8 mouse cellular contexts compared by ENCODE assay signal in genomic region chr14:55603271-55603632, GRCm38 (mm10). TPM values are rescaled to one million over a fixed set of nuclear protein-coding genes. Genes with fewer than 3 reads are reported as not detected.
DNase-seq lines count a peak whose midpoint lies in the region; ATAC-seq and TF ChIP-seq lines count a peak whose summit lies in the region.

Gene Irf9, plus strand, starts transcription at chr14:55603571.

- H3K4me3 ChIP-seq in kidney, embryonic 14.5 days (ENCODE audit: low read length): peak within 1 kb of the TSS; percentile 33
- H3K4me3 ChIP-seq in ES-E14 (ENCODE audit: insufficient read depth in 1 of 2, low read depth in 1 of 2, low read length in 2 of 2, poor library complexity in 1 of 2, severe bottlenecking in 1 of 2): peak within 1 kb of the TSS; percentile 56 to 59
- H3K4me3 ChIP-seq in erythroblast, embryonic 14.5 days (replicated peaks): peak within 1 kb of the TSS; percentile 73
- H3K4me3 ChIP-seq in limb, embryonic 10.5 days: peak within 1 kb of the TSS; percentile 40
- no peak within 1 kb of the TSS for H3K4me3 ChIP-seq in neural tube, embryonic 14.5 days (ENCODE audit: low read depth, low read length)

- peak within 1 kb of the TSS; percentile 41 for H3K4me2 ChIP-seq in kidney, embryonic 14.5 days (replicated peaks; ENCODE audit: low read depth, low read length)
- H3K4me2 ChIP-seq in neural tube, embryonic 14.5 days (ENCODE audit: low read depth, low read length): peak within 1 kb of the TSS; percentile 23

- peaks cover 65% of the 10 kb centered on the region for H3K36me3 ChIP-seq in kidney, embryonic 14.5 days (ENCODE audit: control insufficient read depth, insufficient read depth, low read length)
- peaks cover 49% of the 10 kb centered on the region for H3K36me3 ChIP-seq in ES-E14 (ENCODE audit: control insufficient read depth, insufficient read depth, low read length, poor library complexity, severe bottlenecking)
- peaks cover 92% of the 10 kb centered on the region for H3K36me3 ChIP-seq in erythroblast, embryonic 14.5 days (ENCODE audit: control insufficient read depth)
- peaks cover 85% of the 10 kb centered on the region for H3K36me3 ChIP-seq in limb, embryonic 10.5 days
- H3K36me3 ChIP-seq in neural tube, embryonic 14.5 days (ENCODE audit: control insufficient read depth, insufficient read depth, low read length): peaks cover 59% of the 10 kb centered on the region

- peak within 1 kb of the TSS; percentile 52; the same call in 1 of the 2 replicates for H3K9ac ChIP-seq in kidney, embryonic 14.5 days (ENCODE audit: low read depth, low read length)
- peak within 1 kb of the TSS; percentile 69; the same call in 1 of the 2 replicates for H3K9ac ChIP-seq in ES-E14 (ENCODE audit: insufficient read depth, low read depth, low read length, poor library complexity, severe bottlenecking)
- H3K9ac ChIP-seq in neural tube, embryonic 14.5 days (replicated peaks; ENCODE audit: low read depth, low read length): 0 out of 2 replicates have a peak within 1 kb of the TSS, but pooled peaks have one; percentile 48

- peaks cover 5% of the 10 kb centered on the region; the same call in 1 of the 2 replicates for H3K4me1 ChIP-seq in kidney, embryonic 14.5 days (ENCODE audit: control insufficient read depth, insufficient read depth, low read length)
- H3K4me1 ChIP-seq in ES-E14 (ENCODE audit: control insufficient read depth in 2 of 2, insufficient read depth in 2 of 2, low read length in 2 of 2, poor library complexity in 1 of 2): peaks cover 0 to 15% of the 10 kb centered on the region in 2 experiments; a peak in 2 of 4 replicates
- peaks cover 55% of the 10 kb centered on the region for H3K4me1 ChIP-seq in erythroblast, embryonic 14.5 days (ENCODE audit: control insufficient read depth)
- peaks cover 11% of the 10 kb centered on the region for H3K4me1 ChIP-seq in limb, embryonic 10.5 days
- no peaks in the 10 kb centered on the region for H3K4me1 ChIP-seq in neural tube, embryonic 14.5 days (ENCODE audit: control insufficient read depth, insufficient read depth, low read length)

- no peak for DNase-seq in kidney, postnatal 4 days
- DNase-seq in ES-E14 (ENCODE audit: low read depth, low spot score) (no peak), MN1 (ENCODE audit: low spot score) (no peak)
- DNase-seq in limb, embryonic 10.5 days (ENCODE audit: low spot score): no peak
- no peak for DNase-seq in spleen, postnatal 36 days (ENCODE audit: low spot score in 2 of 2)

- 74% methylated on average over 7 of the region's 7 CpGs for WGBS in kidney, embryonic 14.5 days
- 88% methylated on average over 7 of the region's 7 CpGs for WGBS in limb, embryonic 10.5 days
- WGBS in neural tube, embryonic 14.5 days: 88% methylated on average over 7 of the region's 7 CpGs

- H3K27me3 ChIP-seq in kidney, embryonic 14.5 days (ENCODE audit: control insufficient read depth, insufficient read depth, low read length): no peaks in the 10 kb centered on the region
- H3K27me3 ChIP-seq in erythroblast, embryonic 14.5 days (ENCODE audit: control insufficient read depth): no peaks in the 10 kb centered on the region
- no peaks in the 10 kb centered on the region for H3K27me3 ChIP-seq in limb, embryonic 10.5 days (ENCODE audit: low read depth, poor library complexity, severe bottlenecking)
- no peaks in the 10 kb centered on the region for H3K27me3 ChIP-seq in neural tube, embryonic 14.5 days (ENCODE audit: control insufficient read depth, insufficient read depth, low read length)

- ATAC-seq in kidney, embryonic 14.5 days (ENCODE audit: low FRiP score, low TSS enrichment): no peak
- no peak for ATAC-seq in neural tube, embryonic 14.5 days (ENCODE audit: low read depth)

- in situ Hi-C loops in ES-E14 (cut with MboI; ENCODE audit: low sequenced_read_pairs in 2 of 2, unreplicated experiment in 2 of 2): no loop called here

- no peaks in the 10 kb centered on the region for H3K9me3 ChIP-seq in kidney, embryonic 14.5 days (ENCODE audit: control insufficient read depth, low read length)
- no peaks in the 10 kb centered on the region for H3K9me3 ChIP-seq in ES-E14 (ENCODE audit: control insufficient read depth, insufficient read depth, low read depth, low read length)
- no peaks in the 10 kb centered on the region for H3K9me3 ChIP-seq in erythroblast, embryonic 14.5 days (ENCODE audit: control insufficient read depth, low read length)
- no peaks in the 10 kb centered on the region for H3K9me3 ChIP-seq in limb, embryonic 10.5 days (replicated peaks)
- H3K9me3 ChIP-seq in neural tube, embryonic 14.5 days (ENCODE audit: control insufficient read depth, low read length): no peaks in the 10 kb centered on the region

- H3K27ac ChIP-seq in kidney, embryonic 14.5 days (ENCODE audit: low read depth, low read length): peak within 1 kb of the TSS; percentile 70
- peak within 1 kb of the TSS; percentile 96 for H3K27ac ChIP-seq in ES-E14 (ENCODE audit: insufficient read depth, low read depth, low read length, poor library complexity, severe bottlenecking)
- peak within 1 kb of the TSS; percentile 81 for H3K27ac ChIP-seq in limb, embryonic 10.5 days
- peak within 1 kb of the TSS; percentile 34; the same call in 1 of the 2 replicates for H3K27ac ChIP-seq in neural tube, embryonic 14.5 days (ENCODE audit: low read depth, low read length)

TF ChIP-seq in ES-E14, 5 proteins besides CTCF, POLR2A, EP300 and RAD21:
- TF ChIP-seq ZC3H11A (IDR thresholded peaks at IDR 0.05; ENCODE audit: borderline replicate concordance, low read depth, low read length): no peak

RNA-seq across cellular contexts. Expression of gene Irf9, which starts in this region (rescaled TPM):
- polyA plus RNA-seq in kidney, embryonic 14.5 days (2014; fragmentation: Nextera tagmentation; extraction: Ambion mirVana): 9.7 and 11.6 TPM in 2 replicates
- 5.8 and 17.5 TPM in 2 replicates for total RNA-seq in ES-E14 (2012; rRNA removed)
- 3.3 and 4.8 TPM in 2 replicates for polyA plus RNA-seq in erythroblast, embryonic 14.5 days (2012)
- 4.9 and 7.0 TPM in 2 replicates for polyA plus RNA-seq in limb, embryonic 10.5 days (2016; fragmentation: Nextera tagmentation; extraction: Ambion mirVana)
- 6.6 and 8.6 TPM in 2 replicates for polyA plus RNA-seq in neural tube, embryonic 14.5 days (2014; fragmentation: Nextera tagmentation; extraction: Ambion mirVana)

Comparison
In these comparisons a context has a peak if more than half of its experiments do, and no peak if none do; other contexts are left out.
1. H3K27ac ChIP-seq: peak in every context shown above with its lines; median percentile 96 in ES-E14; 81 in limb, embryonic 10.5 days; 70 in kidney, embryonic 14.5 days; 34 in neural tube, embryonic 14.5 days.